Mouse (Mus musculus): Measurements from ENCODE around the gene Gm49369.

DNA sequence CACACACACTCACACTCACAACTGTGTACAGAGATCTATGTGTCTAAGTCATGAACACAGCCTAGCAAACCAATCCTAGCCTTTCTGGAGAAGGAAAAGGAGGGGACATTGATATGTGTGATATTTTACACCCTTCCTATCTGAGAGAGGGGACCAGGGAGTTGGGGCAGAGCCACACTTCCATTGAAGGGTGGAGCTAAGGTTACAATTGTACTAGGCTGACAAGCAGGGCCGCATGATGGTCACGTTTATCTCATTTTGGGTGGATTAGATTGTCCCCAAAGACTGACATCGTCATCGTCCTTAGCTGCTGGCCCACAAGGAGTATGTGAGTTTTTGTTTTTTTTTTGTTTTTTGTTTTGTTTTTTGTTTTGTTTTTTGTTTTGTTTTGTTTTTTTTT is 51.2 kb downstream of the Gm49369 start:
- TF ChIP-seq CTCF (IDR thresholded peaks at IDR 0.05; ENCODE audit: low read depth, low read length) (no peak), POLR2A (IDR thresholded peaks at IDR 0.05; ENCODE audit: insufficient read depth, low read length) (no peak), EP300 (IDR thresholded peaks at IDR 0.05; ENCODE audit: insufficient read depth, low read depth, low read length) (no peak)
